Mouse (Mus musculus) CH12.LX (cell line): Measurements from ENCODE around the gene Rptor.

Experiments
- CTCF ChIP-seq, 2 experiments: IDR thresholded peaks in 1 of 2; conservative IDR thresholded peaks in 1 of 2; 2 replicates each; pipeline ENCODE4 v1.5.1; 2011 to 2012; ENCODE audit warnings: low read depth in 2 of 2, low read length in 2 of 2, improper control_type of control experiment in 1 of 2, inconsistent platforms in 1 of 2, mild to moderate bottlenecking in 1 of 2, moderate library complexity in 1 of 2
- E2F4 ChIP-seq: IDR thresholded peaks from 2 replicates; pipeline ENCODE4 v1.6.1; 2011; ENCODE audit warnings: low read depth, low read length, improper control_type of control experiment; ENCODE audit not compliant: insufficient replicate concordance
- JUND ChIP-seq: conservative IDR thresholded peaks from 2 replicates; pipeline ENCODE4 v1.6.1; 2011; ENCODE audit warnings: low read depth, low read length, improper control_type of control experiment
- KAT2A ChIP-seq: IDR thresholded peaks from 2 replicates; pipeline ENCODE4 v1.6.1; 2012; ENCODE audit warnings: low read length, improper control_type of control experiment, inconsistent platforms; ENCODE audit not compliant: insufficient replicate concordance
- POLR2A ChIP-seq: IDR thresholded peaks from 2 replicates; pipeline ENCODE4 v1.6.1; 2011; ENCODE audit warnings: low read depth, mild to moderate bottlenecking, improper control_type of control experiment, low read length
- SMC3 ChIP-seq: IDR thresholded peaks from 2 replicates; pipeline ENCODE4 v1.6.1; 2011; ENCODE audit warnings: low read depth, low read length, improper control_type of control experiment

GRCm38 (mm10) chr11:119554706-119555105 is 48.0 kb upstream of the Rptor start:
- TF ChIP-seq SMC3 = no peak
- TF ChIP-seq E2F4 = no peak
- no peak for TF ChIP-seq CTCF (conservative IDR thresholded peaks at IDR 0.05 in 1 of 2, IDR thresholded peaks at IDR 0.05 in 1 of 2; ENCODE audit: low read depth in 2 of 2, low read length in 2 of 2)
- no peak for TF ChIP-seq KAT2A
- no peak for TF ChIP-seq JUND
- no peak for TF ChIP-seq POLR2A
